Mouse (Mus musculus) forebrain, embryonic 12.5 days (tissue): ENCODE data around the gene Cftr. TPM values are rescaled to one million over a fixed set of nuclear protein-coding genes. Genes with fewer than 3 reads are reported as not detected.

Experiments
- ATAC-seq: fragments of 200-750 bp; cut with Nextera tagmentation; 2 replicates; pipeline ENCODE4 v1.8.0; 2017; ENCODE audit warnings: moderate TSS enrichment; ENCODE audit not compliant: low FRiP score
- H3K27ac ChIP-seq: fragments of 300-500 bp; sonication (generic); 2 replicates; pipeline ENCODE4 v1.5.1; 2016; ENCODE audit warnings: mild to moderate bottlenecking
- H3K27me3 ChIP-seq: fragments of 300-500 bp; sonication (generic); 2 replicates; pipeline ENCODE4 v1.6.1; 2016; ENCODE audit warnings: mild to moderate bottlenecking
- H3K36me3 ChIP-seq: fragments of 300-500 bp; sonication (generic); replicated peaks from 2 replicates; pipeline ENCODE4 v1.6.1; 2016; ENCODE audit warnings: mild to moderate bottlenecking
- H3K4me1 ChIP-seq: fragments of 300-500 bp; sonication (generic); 2 replicates; pipeline ENCODE4 v1.6.1; 2016
- H3K4me2 ChIP-seq: fragments of 300-500 bp; sonication (generic); 2 replicates; pipeline ENCODE4 v1.6.1; 2016; ENCODE audit warnings: mild to moderate bottlenecking, moderate library complexity
- H3K4me3 ChIP-seq: fragments of 300-500 bp; sonication (generic); replicated peaks from 2 replicates; pipeline ENCODE4 v1.5.1; 2016; ENCODE audit warnings: mild to moderate bottlenecking
- H3K9ac ChIP-seq: fragments of 300-500 bp; sonication (generic); 2 replicates; pipeline ENCODE4 v1.6.1; 2016; ENCODE audit warnings: mild to moderate bottlenecking
- H3K9me3 ChIP-seq: fragments of 300-500 bp; sonication (generic); 2 replicates; pipeline ENCODE4 v1.6.1; 2016
- WGBS: fragments of 180-500 bp; shearing (Covaris S2); methylation state at CpG from one replicate; pipeline ENCODE4 v1.1.7; 2016; 5-methylcytosine and 5-hydroxymethylcytosine counted together
- polyA plus RNA-seq: library from polyadenylated mRNA; unstranded; fragments of >200 nt; fragmentation: Nextera tagmentation; extraction: Ambion mirVana; gene quantifications from 2 replicates; pipeline ENCODE4 v1.2.1, GENCODE M21; 2016

The Cftr gene
- polyA plus RNA-seq, 1 experiment from 2014 or later: 0.24 TPM

DNA sequence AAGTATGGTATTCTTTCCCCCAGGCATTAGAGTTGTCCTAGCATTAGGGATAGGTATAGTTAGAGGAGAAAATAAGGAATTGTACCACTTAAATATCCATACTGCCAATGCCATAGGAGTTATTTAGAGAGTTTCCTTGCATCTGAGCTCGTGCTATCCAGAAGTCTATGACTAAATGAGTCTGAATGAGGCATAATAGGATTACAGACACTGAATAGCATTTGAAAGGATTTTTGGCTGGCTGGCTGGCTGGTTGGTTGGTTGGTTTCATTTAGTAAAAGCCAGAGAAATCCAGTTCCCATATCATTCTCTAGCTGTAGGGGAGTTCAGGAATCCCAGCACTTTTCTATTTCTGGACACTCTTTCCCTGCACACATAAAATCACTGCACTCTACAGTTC, 76.0 kb downstream of the Cftr start:
- Histone ChIP-seq H3K27me3 (no peaks in the 10 kb centered on the region), H3K9ac (no peak overlapping the region), H3K27ac (no peak overlapping the region), H3K4me2 (no peak overlapping the region), H3K36me3 (no peaks in the 10 kb centered on the region), H3K4me3 (no peak overlapping the region), H3K4me1 (no peaks in the 10 kb centered on the region), H3K9me3 (no peaks in the 10 kb centered on the region)
- ATAC-seq: no peak
- WGBS: 0% methylated on average over 1 of the region's 1 CpGs

DNA sequence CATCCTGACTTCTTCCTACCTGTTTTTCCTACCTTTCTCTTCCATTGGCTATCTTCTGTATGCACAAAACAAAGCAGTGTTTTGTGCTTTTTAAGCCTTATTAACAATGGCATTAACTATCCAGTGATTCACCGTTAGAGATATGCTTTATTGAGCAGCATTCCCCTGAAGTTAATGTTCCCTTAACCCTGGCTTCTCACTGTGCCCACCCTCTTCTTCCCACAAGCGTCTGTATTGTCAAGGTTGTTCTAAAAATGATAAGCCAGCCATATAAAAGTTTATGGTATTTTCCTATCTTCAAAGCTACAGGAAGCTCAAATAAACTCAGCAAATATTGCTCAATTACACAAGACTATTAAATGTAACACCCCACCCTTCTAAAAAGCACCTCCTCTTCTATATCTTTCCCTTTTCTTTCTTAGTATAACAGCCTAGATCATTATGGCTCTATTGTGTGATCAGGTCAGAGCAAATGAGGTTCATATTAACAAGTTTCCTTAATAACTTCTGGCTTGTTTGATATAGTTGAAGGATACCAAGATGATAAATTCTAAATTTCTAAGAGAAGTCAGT, 77.5 kb downstream of the Cftr start:
- 57% methylated on average over 2 of the region's 2 CpGs for WGBS
- Histone ChIP-seq H3K4me1 (no peaks in the 10 kb centered on the region), H3K27ac (no peak overlapping the region), H3K9me3 (no peaks in the 10 kb centered on the region), H3K9ac (no peak overlapping the region), H3K27me3 (no peaks in the 10 kb centered on the region), H3K4me3 (no peak overlapping the region), H3K4me2 (no peak overlapping the region), H3K36me3 (no peaks in the 10 kb centered on the region)
- no peak for ATAC-seq

DNA sequence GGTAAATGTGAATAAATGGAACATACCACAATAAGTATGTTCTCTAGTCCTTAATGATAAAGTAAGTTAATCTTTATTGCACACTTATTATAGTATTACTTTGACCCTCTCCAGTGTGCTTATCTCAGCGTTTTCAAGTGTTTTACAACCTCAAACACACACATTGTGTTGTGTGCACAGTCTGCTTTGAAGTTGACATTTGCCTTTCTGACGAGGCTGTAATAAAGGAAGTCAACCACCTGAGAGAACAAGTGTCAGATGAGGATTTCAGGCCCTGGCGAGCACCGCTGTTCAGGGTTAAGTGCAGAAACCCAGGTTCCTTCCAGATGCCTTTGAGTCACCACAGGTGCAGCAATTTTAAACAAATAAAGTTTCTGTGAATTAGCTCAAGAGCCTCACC, 78.0 kb downstream of the Cftr start:
- Histone ChIP-seq H3K9ac (no peak overlapping the region), H3K9me3 (no peaks in the 10 kb centered on the region), H3K36me3 (no peaks in the 10 kb centered on the region), H3K4me2 (no peak overlapping the region), H3K4me1 (no peaks in the 10 kb centered on the region), H3K27ac (no peak overlapping the region), H3K4me3 (no peak overlapping the region), H3K27me3 (no peaks in the 10 kb centered on the region)
- 49% methylated on average over 4 of the region's 4 CpGs for WGBS
- no peak for ATAC-seq

DNA sequence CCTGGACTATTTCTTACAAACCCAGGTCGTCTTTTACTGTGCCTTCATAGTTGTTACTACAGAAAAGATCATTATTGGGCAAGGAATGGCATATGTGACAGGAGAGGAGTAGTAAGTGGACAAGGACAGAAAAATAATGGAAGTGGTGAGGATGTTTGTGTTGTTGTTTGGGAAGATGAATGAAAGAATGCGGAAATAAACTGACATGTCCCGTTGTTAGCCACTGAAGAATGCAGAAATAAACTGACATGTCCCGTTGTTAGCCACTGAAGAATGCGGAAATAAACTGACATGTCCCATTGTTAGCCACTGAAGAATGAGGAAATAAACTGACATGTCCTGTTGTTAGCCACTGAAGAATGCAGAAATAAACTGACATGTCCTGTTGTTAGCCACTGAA, 84.1 kb downstream of the Cftr start:
- Histone ChIP-seq H3K9me3 (no peaks in the 10 kb centered on the region), H3K4me3 (no peak overlapping the region), H3K4me2 (no peak overlapping the region), H3K27me3 (no peaks in the 10 kb centered on the region), H3K27ac (no peak overlapping the region), H3K9ac (no peak overlapping the region), H3K4me1 (no peaks in the 10 kb centered on the region), H3K36me3 (no peaks in the 10 kb centered on the region)
- no peak for ATAC-seq
- 53% methylated on average over 5 of the region's 5 CpGs for WGBS

DNA sequence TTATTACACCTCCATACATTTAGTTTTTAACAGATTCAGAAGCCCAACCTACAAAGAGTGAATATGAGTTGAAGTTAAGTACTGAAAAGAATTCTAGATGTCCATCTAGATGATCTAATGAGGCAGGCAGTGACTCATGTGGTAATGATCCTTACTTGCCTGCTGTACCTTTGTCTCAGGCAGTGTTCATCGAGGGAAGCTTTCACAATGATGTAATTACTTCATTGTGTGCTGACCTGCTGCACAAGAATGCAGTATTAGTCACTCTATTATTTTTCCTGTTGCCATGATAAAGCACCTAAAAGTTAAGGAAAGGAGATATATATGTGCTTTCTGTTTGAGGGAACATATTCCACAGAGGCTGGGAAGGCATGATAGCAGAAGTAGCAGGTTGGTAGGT, 100.5 kb downstream of the Cftr start:
- H3K36me3 ChIP-seq: no peaks in the 10 kb centered on the region
- WGBS: 8% methylated on average over 1 of the region's 1 CpGs
- no peak overlapping the region for H3K4me3 ChIP-seq
- no peaks in the 10 kb centered on the region for H3K27me3 ChIP-seq
- no peak overlapping the region for H3K27ac ChIP-seq
- no peaks in the 10 kb centered on the region for H3K4me1 ChIP-seq
- H3K9me3 ChIP-seq: no peaks in the 10 kb centered on the region
- ATAC-seq: no peak
- no peak overlapping the region for H3K4me2 ChIP-seq
- H3K9ac ChIP-seq: no peak overlapping the region

DNA sequence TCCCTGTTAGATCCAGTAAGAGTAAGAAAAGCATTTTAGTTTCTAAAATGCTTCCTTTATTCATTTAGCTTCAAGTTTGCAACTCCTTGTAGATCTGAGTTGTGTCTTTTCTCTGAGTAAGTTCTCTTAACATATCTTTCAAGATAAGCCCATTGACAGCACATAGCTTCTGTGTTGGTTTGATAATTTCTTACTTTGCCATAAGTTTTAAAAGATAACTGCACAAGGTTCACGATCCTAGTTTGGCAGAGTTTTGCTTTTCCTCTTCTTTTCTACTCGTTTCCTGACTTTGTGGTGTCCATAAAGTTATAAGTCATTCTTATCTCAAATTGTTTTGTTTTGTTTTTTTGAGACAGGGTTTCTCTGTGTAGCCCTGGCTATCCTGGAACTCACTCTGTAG, 130.3 kb downstream of the Cftr start:
- WGBS: 82% methylated on average over 2 of the region's 2 CpGs
- Histone ChIP-seq H3K4me1 (peaks cover 2% of the 10 kb centered on the region; the same call in 1 of the 2 replicates), H3K9me3 (no peaks in the 10 kb centered on the region), H3K36me3 (no peaks in the 10 kb centered on the region), H3K27me3 (no peaks in the 10 kb centered on the region), H3K4me3 (no peak overlapping the region), H3K4me2 (no peak overlapping the region), H3K9ac (no peak overlapping the region), H3K27ac (no peak overlapping the region)
- ATAC-seq: no peak

DNA sequence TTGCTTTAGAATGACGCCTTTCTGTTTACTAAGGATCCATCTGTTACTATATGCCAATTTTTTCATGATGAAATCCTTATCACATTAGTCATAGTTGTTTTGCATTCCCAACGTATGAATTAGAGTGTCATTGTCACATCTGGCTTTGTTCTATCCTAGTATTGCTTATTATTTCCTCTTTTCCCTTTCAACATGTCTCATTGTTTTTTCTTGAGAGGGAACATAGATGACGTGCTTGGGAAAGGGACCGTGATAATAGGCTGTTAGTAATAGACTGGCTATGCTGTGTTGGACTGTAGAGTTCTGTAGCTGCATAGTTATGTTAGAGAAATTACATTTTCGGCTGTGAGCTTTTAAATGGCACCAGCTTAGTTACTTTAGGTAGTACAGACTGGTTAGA, 131.6 kb downstream of the Cftr start:
- Histone ChIP-seq H3K4me3 (no peak overlapping the region), H3K9ac (no peak overlapping the region), H3K9me3 (no peaks in the 10 kb centered on the region), H3K27ac (no peak overlapping the region), H3K4me1 (peaks cover 2% of the 10 kb centered on the region; the same call in 1 of the 2 replicates), H3K4me2 (no peak overlapping the region), H3K27me3 (no peaks in the 10 kb centered on the region), H3K36me3 (no peaks in the 10 kb centered on the region)
- WGBS: 80% methylated on average over 5 of the region's 5 CpGs
- no peak for ATAC-seq

DNA sequence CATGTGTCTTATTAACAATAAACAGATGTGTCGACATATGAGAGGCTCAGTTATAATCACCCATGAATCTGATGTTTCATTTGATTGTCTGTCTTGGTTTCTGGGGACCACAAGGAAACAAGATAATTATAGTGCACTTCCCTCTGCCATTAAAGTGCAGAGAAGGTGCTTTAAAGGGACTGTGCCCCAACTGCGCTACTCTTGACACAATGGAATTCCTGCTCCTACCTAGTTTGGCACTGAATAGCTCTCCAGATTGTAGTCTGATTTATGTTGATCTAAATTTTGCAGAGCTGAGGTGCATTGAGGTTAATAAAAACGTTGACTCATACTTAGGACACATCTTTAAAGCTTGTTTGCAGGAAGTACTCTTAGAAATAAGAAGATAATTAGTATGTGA, 132.7 kb downstream of the Cftr start:
- WGBS: 64% methylated on average over 3 of the region's 3 CpGs
- no peak overlapping the region for H3K4me3 ChIP-seq
- H3K36me3 ChIP-seq: no peaks in the 10 kb centered on the region
- no peak overlapping the region for H3K9ac ChIP-seq
- H3K4me2 ChIP-seq: no peak overlapping the region
- H3K27ac ChIP-seq: no peak overlapping the region
- H3K9me3 ChIP-seq: no peaks in the 10 kb centered on the region
- peaks cover 2% of the 10 kb centered on the region; the same call in 1 of the 2 replicates for H3K4me1 ChIP-seq
- ATAC-seq: no peak
- H3K27me3 ChIP-seq: no peaks in the 10 kb centered on the region

DNA sequence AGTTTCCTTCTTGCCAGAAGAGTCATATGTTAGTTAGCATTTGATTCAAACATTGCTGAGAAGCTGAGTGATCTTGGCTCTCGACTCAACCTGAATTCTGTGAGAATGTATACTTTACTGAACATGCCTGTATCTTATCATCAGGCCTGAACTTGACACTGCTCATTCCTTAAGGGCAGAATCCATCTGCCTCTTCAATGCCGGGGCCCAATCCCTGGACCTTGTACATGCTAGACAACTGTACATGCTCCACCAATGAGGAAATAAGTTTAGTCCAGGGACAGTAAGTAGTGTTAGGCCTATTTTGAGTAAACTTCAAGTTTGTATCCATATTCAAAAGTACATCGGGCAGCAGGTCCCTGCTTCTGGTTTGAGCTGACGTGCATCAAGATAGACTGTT, 134.6 kb downstream of the Cftr start:
- Histone ChIP-seq H3K9ac (no peak overlapping the region), H3K4me1 (peaks cover 2% of the 10 kb centered on the region; the same call in 1 of the 2 replicates)
- WGBS: 87% methylated on average over 4 of the region's 4 CpGs

DNA sequence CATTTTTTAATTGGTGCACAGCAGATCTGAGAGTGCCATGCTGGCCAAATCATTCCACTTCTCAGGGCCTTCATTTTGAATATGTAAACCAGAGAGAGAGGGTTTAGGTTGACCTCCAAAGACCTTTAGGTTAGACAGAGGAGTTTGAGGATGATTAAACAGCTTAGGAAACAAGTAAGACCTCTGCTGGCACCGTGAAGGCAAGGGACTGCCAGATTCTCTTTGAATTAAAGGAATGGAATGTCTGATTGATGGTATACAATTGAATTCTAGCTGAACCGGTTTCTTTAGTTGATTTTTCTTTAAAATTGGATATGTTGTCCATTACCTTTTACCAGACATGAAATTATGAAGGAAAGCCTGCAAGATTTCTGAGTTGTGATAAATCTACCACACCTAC, 140.5 kb downstream of the Cftr start:
- no peak for ATAC-seq
- Histone ChIP-seq H3K4me2 (no peak overlapping the region), H3K4me1 (no peaks in the 10 kb centered on the region), H3K36me3 (no peaks in the 10 kb centered on the region), H3K27ac (no peak overlapping the region), H3K27me3 (no peaks in the 10 kb centered on the region), H3K4me3 (no peak overlapping the region), H3K9me3 (no peaks in the 10 kb centered on the region), H3K9ac (no peak overlapping the region)
- WGBS: 21% methylated on average over 2 of the region's 2 CpGs

More for the DNA sequence above, 134.6 kb downstream of the Cftr start:
- Histone ChIP-seq H3K9me3 (no peaks in the 10 kb centered on the region), H3K36me3 (no peaks in the 10 kb centered on the region), H3K4me2 (no peak overlapping the region), H3K4me3 (no peak overlapping the region), H3K27me3 (no peaks in the 10 kb centered on the region), H3K27ac (no peak overlapping the region)
- ATAC-seq: no peak

DNA sequence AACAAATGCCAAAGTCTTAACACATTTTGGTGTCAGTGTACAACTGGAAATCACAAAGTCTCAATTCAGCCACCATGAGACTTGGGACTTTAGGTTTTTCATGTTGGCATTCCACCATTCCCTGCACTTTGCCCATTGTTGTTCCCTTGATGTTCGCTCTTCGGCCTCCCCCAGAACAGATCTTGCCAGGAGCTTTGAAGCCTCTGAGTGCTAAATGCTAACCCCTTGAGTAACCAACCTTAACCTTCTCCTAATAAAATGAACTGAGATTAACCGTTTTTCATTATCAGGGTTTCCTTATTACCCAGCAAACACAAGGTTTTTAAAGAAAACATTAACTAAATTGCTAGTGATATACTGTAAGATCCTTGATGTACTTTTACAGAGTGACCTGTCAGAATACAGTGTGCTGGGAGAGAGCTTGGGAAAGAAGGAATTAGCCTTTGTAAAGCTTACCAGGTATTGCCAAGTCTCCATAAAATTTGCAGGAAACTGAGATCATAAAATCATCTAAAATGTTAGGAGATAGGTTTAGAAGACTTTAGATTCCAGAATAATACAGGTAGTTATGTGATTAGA, 144.0 kb downstream of the Cftr start:
- no peaks in the 10 kb centered on the region for H3K27me3 ChIP-seq
- H3K27ac ChIP-seq: no peak overlapping the region
- no peak overlapping the region for H3K4me2 ChIP-seq
- no peak for ATAC-seq
- WGBS: 90% methylated on average over 3 of the region's 3 CpGs
- no peak overlapping the region for H3K4me3 ChIP-seq
- H3K9me3 ChIP-seq: no peaks in the 10 kb centered on the region
- no peaks in the 10 kb centered on the region for H3K36me3 ChIP-seq
- no peaks in the 10 kb centered on the region for H3K4me1 ChIP-seq
- no peak overlapping the region for H3K9ac ChIP-seq

DNA sequence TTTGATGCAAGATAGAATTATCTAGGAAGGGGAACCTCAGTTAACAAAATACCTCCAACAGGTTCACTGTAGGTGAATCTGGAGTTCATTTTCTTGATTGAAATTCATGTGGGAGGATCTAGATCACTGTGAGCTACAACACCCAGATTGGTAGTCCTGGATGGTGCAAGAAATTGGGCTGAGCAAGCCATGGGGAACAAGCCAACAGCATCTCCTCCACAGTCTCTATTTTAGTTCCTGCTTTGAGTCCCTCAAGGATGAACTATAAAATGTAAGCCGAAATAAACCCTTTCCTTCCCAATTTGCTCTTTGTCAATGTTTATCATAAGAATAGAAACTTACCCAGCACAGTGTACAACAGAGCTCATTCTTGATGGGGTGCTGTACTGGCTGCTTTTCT, 152.5 kb downstream of the Cftr start:
- Histone ChIP-seq H3K4me1 (no peaks in the 10 kb centered on the region), H3K4me3 (no peak overlapping the region), H3K9ac (no peak overlapping the region), H3K4me2 (no peak overlapping the region), H3K27me3 (no peaks in the 10 kb centered on the region), H3K36me3 (no peaks in the 10 kb centered on the region), H3K9me3 (no peaks in the 10 kb centered on the region), H3K27ac (no peak overlapping the region)
- no peak for ATAC-seq
- 89% methylated on average over 1 of the region's 1 CpGs for WGBS

DNA sequence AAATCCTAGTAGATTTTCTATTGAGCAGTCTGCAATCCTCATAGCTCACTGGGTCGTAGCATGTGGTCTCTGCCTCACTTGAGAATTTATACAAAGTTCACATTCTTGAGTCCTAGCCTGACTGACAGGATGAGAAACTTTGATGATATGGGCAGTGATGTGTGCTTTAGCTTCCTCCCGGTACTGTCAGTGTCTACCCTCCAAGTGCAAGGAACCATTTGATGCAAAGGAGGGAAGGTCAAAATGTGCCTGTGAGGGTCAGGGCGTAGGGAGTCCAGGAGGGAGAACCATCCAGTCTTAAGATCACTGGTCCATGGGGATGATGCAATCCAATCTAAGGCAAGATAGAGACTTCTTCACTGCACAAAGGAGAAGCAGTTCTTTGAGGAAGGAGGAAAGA, 164.9 kb downstream of the Cftr start:
- no peaks in the 10 kb centered on the region for H3K4me1 ChIP-seq
- no peaks in the 10 kb centered on the region for H3K27me3 ChIP-seq
- no peak overlapping the region for H3K4me2 ChIP-seq
- no peaks in the 10 kb centered on the region for H3K9me3 ChIP-seq
- WGBS: 83% methylated on average over 3 of the region's 3 CpGs
- no peaks in the 10 kb centered on the region for H3K36me3 ChIP-seq
- no peak overlapping the region for H3K4me3 ChIP-seq
- ATAC-seq: no peak
- no peak overlapping the region for H3K27ac ChIP-seq
- no peak overlapping the region for H3K9ac ChIP-seq
